Mouse (Mus musculus) kidney, postnatal 36 days (tissue): Measurements from ENCODE around the gene Syt16.

ENCODE experiments used
- DNase-seq, 2 experiments: peaks; one replicate each; pipeline ENCODE4 v3.0.0; 2021 to 2022; ENCODE audit warnings: mixed read lengths in 2 of 2

The Syt16 gene

GRCm38 (mm10) chr12:74013739-74014138 is 16.3 kb downstream of the Syt16 start:
- peak; percentile 76 to 92 for DNase-seq

DNA sequence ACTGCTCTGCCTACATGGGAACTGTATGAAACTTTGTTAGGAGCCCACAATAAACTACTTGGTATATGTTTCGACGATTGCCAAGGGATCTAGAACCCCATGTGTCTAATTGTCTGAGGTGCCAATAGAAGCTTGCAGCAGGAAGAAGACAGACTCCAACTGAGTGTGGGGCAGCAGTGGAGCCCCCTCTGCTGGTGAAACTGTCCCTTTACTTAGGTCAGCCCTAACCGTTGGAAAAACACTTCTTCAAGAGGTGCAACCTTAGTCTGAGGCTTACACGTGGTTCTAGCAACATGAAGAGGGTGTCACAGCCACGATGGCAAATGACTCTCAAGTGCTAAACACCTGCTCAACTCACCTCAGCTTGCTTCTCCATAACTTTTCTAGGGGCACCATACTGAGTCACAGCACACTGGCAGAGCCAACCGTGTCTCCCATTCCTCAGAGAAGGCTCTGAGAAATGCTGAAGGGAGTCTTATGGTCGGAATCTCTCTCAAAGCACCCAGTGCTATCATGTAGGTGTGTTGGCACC is 17.3 kb downstream of the Syt16 start:
- DNase-seq: peak; percentile 29 to 72

DNA sequence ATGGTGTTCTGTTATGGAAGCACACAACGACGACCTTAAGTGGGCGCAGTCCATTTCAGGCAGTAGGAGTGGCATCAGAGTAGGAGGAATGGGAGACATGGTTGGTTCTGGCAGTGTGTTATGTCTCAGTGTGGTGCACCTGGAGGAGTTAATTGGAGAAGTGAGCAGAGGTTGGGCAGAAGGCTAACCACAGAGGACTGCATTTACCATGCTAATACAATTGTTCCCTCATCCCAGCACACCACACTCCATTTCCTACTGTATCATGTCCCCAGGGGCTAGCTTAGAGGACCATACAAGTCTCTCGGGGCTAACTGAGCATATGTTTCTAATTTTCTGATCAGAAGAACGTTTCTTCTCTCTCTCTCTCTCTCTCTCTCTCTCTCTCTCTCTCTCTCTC is 18.0 kb downstream of the Syt16 start:
- DNase-seq: no peak

GRCm38 (mm10) chr12:74023260-74023659 is 25.8 kb downstream of the Syt16 start:
- DNase-seq: no peak

GRCm38 (mm10) chr12:74024912-74025311 is 27.5 kb downstream of the Syt16 start:
- DNase-seq: no peak

DNA sequence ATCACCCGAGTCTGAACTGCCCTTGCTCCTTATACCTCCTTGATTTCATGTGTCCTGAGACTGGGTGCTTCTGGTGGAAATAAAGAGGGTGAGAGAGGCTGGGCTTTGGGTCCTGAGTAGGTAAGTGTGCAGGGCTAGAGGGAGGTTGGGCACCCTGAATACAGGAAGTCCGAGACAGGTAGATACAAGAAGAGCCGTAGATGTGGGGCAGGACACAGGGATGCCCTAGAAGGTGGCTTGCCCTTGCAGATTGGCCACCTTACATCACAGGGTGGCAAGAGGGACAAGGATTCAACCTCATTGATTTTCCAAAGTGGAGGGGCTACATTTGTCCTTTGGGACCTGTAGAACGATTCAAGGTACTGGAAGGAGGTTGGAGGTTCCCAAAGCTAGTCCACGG is 45.8 kb downstream of the Syt16 start:
- DNase-seq: no peak

- no peak for DNase-seq
Measured at GRCm38 (mm10) chr12:74043755-74044154, 46.3 kb downstream of the Syt16 start.

GRCm38 (mm10) chr12:74044241-74044640 is 46.8 kb downstream of the Syt16 start:
- no peak for DNase-seq

- peak; percentile 2 to 68 for DNase-seq
Measured at GRCm38 (mm10) chr12:74055336-74055931, 58.0 kb downstream of the Syt16 start.

- DNase-seq: peak in 1 of 2 experiments; percentile 8
Measured at GRCm38 (mm10) chr12:74056162-74056561, 58.7 kb downstream of the Syt16 start.

GRCm38 (mm10) chr12:74062547-74062946 is 65.1 kb downstream of the Syt16 start:
- no peak for DNase-seq

DNA sequence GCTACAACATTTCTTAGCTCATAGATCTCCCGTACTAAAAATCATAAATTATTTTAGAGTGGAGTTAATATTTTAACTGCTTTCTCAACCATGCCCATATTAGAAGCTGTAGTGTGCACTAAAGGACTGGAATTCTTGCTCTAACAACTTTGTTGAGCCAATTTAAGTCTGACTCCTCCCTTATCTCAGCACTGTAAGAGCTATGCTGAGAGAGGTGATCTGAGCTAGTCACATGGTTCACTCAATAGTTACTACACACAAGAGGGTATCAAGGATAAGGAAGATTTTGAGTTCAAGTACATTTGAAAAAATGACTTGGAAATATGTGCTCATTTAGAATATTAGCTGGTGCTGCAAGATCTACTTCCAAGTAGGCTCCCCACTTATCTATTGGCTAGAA is 71.5 kb downstream of the Syt16 start:
- DNase-seq: no peak

DNA sequence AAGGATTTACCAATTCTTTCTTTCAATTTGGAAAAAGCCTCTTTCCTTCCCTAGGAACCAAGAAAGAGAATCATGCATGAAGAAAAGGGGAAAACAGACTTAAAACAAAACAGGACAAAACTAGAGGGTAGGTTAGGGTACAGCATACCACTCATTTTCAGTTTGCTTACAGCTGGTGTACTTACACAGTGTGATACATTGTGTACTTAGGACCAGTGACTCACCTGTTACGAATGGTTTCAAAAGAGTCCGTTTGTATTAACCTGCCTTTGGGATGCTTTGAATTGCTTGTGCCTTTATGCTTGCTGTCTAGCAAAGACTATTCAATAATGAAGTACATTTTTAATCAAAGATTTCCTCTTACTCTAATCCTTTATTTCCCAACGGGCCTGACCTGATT is 78.1 kb downstream of the Syt16 start:
- DNase-seq: no peak

GRCm38 (mm10) chr12:74076091-74076490 is 78.6 kb downstream of the Syt16 start:
- DNase-seq: no peak

- DNase-seq: no peak
Measured at GRCm38 (mm10) chr12:74081122-74081521, 83.7 kb downstream of the Syt16 start.

GRCm38 (mm10) chr12:74084389-74084788 is 86.9 kb downstream of the Syt16 start:
- no peak for DNase-seq

GRCm38 (mm10) chr12:74087086-74087485 is 89.6 kb downstream of the Syt16 start:
- DNase-seq: peak; percentile 19 to 22

DNA sequence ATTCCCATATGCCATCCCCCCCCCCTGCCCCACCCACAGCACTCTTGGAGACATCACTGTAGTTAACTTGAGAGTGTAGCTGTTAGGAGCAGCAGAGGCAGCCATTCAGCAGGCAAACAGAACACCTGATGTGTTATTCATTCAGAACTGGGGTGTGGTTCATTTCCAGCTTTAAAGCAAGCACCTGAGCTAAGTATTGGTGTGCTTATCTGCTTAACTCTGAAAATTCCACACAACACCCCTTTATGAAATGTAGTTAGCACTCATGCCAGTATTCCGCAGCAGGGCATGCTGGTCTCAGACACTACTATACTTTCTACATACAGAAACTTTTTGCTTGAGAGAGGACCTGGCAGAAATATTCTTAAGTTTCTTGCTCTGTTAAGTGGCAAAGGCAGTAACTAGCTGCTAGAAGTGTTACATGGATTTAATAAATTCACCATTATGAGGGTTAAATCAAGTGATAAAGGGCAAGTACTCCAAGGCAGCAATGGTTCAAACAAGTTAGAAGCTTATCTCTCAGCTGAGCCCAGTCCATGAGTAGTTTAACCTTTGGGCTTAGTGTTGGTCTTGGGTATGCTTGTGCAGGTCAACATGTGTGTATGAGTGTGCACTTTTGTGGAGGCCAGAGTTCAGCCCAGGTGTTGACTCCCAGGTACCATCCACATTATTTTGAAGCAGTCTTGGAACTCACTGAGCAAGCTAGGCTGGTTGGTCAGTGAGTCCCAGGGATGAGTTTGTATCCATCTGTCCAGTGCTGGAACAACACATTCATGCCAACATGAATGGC is 92.1 kb downstream of the Syt16 start:
- DNase-seq: no peak

DNA sequence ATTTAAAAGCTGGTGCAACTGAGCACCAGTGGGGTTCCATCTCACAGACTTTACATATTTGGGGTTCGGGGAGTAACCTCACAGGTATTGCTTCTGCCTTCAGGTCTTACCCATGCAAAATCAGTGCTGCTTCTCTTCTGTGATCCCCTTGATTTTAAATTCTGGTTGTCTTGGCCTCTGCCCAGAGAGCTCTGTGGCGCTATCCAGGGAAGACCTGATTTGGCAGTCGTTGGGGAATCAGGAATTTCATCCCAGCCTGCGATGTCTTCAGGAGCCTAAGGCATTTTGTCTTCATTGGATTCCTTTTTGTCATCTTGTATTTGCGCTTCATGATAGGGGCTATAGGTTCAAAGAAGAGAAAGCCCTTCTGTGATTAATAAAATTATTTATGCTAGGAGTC is 95.1 kb downstream of the Syt16 start:
- no peak for DNase-seq

GRCm38 (mm10) chr12:74093110-74093509 is 95.6 kb downstream of the Syt16 start:
- no peak for DNase-seq

DNA sequence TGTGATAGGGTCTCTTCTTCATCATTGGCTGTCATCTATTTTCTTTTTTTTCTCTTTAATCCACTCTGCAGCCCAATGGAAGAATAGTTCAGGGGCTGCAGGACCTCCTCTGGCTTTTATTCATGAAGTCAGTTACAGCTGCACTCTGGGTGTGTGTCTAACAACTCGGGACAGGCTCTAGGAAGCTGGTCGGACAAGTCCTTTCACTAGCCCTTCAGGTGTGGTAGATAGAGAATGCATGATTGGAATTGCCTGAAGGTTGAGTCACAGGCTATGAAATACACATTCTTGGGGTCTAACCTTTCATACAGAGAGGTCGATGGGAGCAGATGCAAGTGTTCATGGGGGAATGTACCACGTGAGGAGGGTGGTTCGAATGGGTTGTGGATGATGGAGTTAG is 97.2 kb downstream of the Syt16 start:
- no peak for DNase-seq

DNA sequence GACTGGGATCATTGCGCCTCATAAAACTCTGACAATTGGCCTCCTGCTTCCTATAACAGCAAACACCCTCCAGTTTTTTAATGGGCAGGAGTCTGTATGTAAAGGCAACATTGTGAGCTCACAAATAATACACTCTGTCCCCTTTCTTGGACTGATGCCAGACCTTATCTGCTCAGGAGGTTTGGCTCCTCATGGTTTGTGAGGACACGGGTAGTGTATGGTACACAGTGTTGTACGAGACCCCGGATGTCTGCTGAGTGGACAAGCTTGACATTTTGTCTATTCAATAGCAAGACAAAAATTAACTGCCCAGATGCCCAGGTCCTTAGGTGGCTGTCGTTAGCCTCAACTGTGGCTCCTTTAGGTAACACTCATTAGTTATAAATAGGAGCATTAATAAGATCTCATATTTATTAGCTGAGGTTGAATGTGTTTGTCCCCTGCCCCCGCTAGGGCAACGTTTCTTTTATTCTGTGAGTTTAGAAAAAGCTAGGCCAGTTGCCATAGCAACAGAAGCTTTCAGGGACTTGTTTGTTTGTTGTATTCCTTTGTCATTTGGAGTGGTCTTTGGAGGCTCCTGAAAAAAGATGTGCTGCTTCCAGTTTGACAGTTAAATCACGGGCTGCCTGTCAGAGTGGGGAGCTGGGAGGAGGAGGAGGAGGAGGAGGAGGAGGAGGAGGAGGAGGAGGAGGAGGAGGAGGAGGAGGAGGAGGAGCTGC is 101.3 kb downstream of the Syt16 start:
- DNase-seq: no peak

- DNase-seq: no peak
Measured at GRCm38 (mm10) chr12:74105811-74106513, 108.5 kb downstream of the Syt16 start.
